Mouse (Mus musculus): ENCODE results near the gene Col4a1. TPM values are rescaled to one million over a fixed set of nuclear protein-coding genes. Genes with fewer than 3 reads are reported as not detected.

Col4a1 gene
- polyA plus RNA-seq, 1 experiment from 2014 or later = 118 TPM

GRCm38 (mm10) chr8:11173284-11174191 is 139.1 kb downstream of the Col4a1 start:
- Histone ChIP-seq H3K36me3 (no peaks in the 10 kb centered on the region), H3K27me3 (no peaks in the 10 kb centered on the region), H3K9ac (replicated peaks) (no peak overlapping the region), H3K4me2 (no peak overlapping the region), H3K4me3 (replicated peaks) (no peak overlapping the region), H3K27ac (no peak overlapping the region), H3K4me1 (replicated peaks) (no peaks in the 10 kb centered on the region), H3K9me3 (no peaks in the 10 kb centered on the region)
- peak; percentile 28; the same call in 1 of the 2 replicates for ATAC-seq (ENCODE audit: insufficient number of reproducible peaks, insufficient read depth, low FRiP score, low TSS enrichment, low read depth)
- WGBS = 68% methylated on average over 17 of the region's 17 CpGs

- Histone ChIP-seq H3K9me3 (no peaks in the 10 kb centered on the region), H3K4me1 (replicated peaks) (no peaks in the 10 kb centered on the region), H3K27ac (no peak overlapping the region), H3K27me3 (no peaks in the 10 kb centered on the region), H3K4me2 (no peak overlapping the region), H3K36me3 (no peaks in the 10 kb centered on the region), H3K4me3 (replicated peaks) (no peak overlapping the region), H3K9ac (replicated peaks) (no peak overlapping the region)
- WGBS = 80% methylated on average over 7 of the region's 7 CpGs
- no peak for ATAC-seq (ENCODE audit: insufficient number of reproducible peaks, insufficient read depth, low FRiP score, low TSS enrichment, low read depth)
These were observed 141.1 kb downstream of the Col4a1 start for GRCm38 (mm10) chr8:11171526-11171925.

GRCm38 (mm10) chr8:11169383-11169782 is 143.2 kb downstream of the Col4a1 start:
- ATAC-seq (ENCODE audit: insufficient number of reproducible peaks, insufficient read depth, low FRiP score, low TSS enrichment, low read depth) = no peak
- Histone ChIP-seq H3K4me1 (replicated peaks) (peaks cover 19% of the 10 kb centered on the region), H3K27ac (no peak overlapping the region), H3K4me2 (no peak overlapping the region), H3K9ac (replicated peaks) (no peak overlapping the region), H3K36me3 (no peaks in the 10 kb centered on the region), H3K27me3 (no peaks in the 10 kb centered on the region), H3K4me3 (replicated peaks) (no peak overlapping the region), H3K9me3 (no peaks in the 10 kb centered on the region)
- WGBS = 79% methylated on average over 2 of the region's 2 CpGs

- no peaks in the 10 kb centered on the region for H3K9me3 ChIP-seq
- H3K4me3 ChIP-seq (replicated peaks) = no peak overlapping the region
- H3K36me3 ChIP-seq = no peaks in the 10 kb centered on the region
- H3K27ac ChIP-seq = no peak overlapping the region
- WGBS = 87% methylated on average over 3 of the region's 3 CpGs
- H3K4me1 ChIP-seq (replicated peaks) = peaks cover 19% of the 10 kb centered on the region
- H3K9ac ChIP-seq (replicated peaks) = no peak overlapping the region
- no peak for ATAC-seq (ENCODE audit: insufficient number of reproducible peaks, insufficient read depth, low FRiP score, low TSS enrichment, low read depth)
- H3K4me2 ChIP-seq = no peak overlapping the region
- H3K27me3 ChIP-seq = no peaks in the 10 kb centered on the region
These were observed 143.8 kb downstream of the Col4a1 start for GRCm38 (mm10) chr8:11168780-11169179.

GRCm38 (mm10) chr8:11167955-11168354 is 144.7 kb downstream of the Col4a1 start:
- Histone ChIP-seq H3K9me3 (no peaks in the 10 kb centered on the region), H3K4me2 (no peak overlapping the region), H3K27me3 (no peaks in the 10 kb centered on the region), H3K4me1 (replicated peaks) (peaks cover 19% of the 10 kb centered on the region), H3K4me3 (replicated peaks) (no peak overlapping the region), H3K27ac (no peak overlapping the region), H3K36me3 (no peaks in the 10 kb centered on the region), H3K9ac (replicated peaks) (no peak overlapping the region)
- 81% methylated on average over 9 of the region's 9 CpGs for WGBS
- ATAC-seq (ENCODE audit: insufficient number of reproducible peaks, insufficient read depth, low FRiP score, low TSS enrichment, low read depth) = no peak

- Histone ChIP-seq H3K9ac (replicated peaks) (no peak overlapping the region), H3K27ac (peak overlapping the region; percentile 95), H3K4me3 (replicated peaks) (no peak overlapping the region), H3K4me2 (no peak overlapping the region), H3K9me3 (no peaks in the 10 kb centered on the region), H3K4me1 (replicated peaks) (peaks cover 19% of the 10 kb centered on the region), H3K36me3 (no peaks in the 10 kb centered on the region), H3K27me3 (no peaks in the 10 kb centered on the region)
- 16% methylated on average over 4 of the region's 4 CpGs for WGBS
- ATAC-seq (ENCODE audit: insufficient number of reproducible peaks, insufficient read depth, low FRiP score, low TSS enrichment, low read depth) = peak; percentile 90
These were observed 147.0 kb downstream of the Col4a1 start for GRCm38 (mm10) chr8:11165592-11165991.

- no peak overlapping the region for H3K4me3 ChIP-seq (replicated peaks)
- H3K9me3 ChIP-seq = peaks cover 3% of the 10 kb centered on the region; the same call in 1 of the 2 replicates
- no peak for ATAC-seq (ENCODE audit: insufficient number of reproducible peaks, insufficient read depth, low FRiP score, low TSS enrichment, low read depth)
- no peak overlapping the region for H3K9ac ChIP-seq (replicated peaks)
- H3K27me3 ChIP-seq = no peaks in the 10 kb centered on the region
- WGBS = 83% methylated on average over 2 of the region's 2 CpGs
- H3K36me3 ChIP-seq = no peaks in the 10 kb centered on the region
- no peak overlapping the region for H3K4me2 ChIP-seq
- H3K27ac ChIP-seq = no peak overlapping the region
- no peaks in the 10 kb centered on the region for H3K4me1 ChIP-seq (replicated peaks)
These were observed 156.3 kb downstream of the Col4a1 start for GRCm38 (mm10) chr8:11156319-11156692.

GRCm38 (mm10) chr8:11155579-11156318 is 156.9 kb downstream of the Col4a1 start:
- H3K27me3 ChIP-seq = no peaks in the 10 kb centered on the region
- ATAC-seq (ENCODE audit: insufficient number of reproducible peaks, insufficient read depth, low FRiP score, low TSS enrichment, low read depth) = no peak
- H3K4me1 ChIP-seq (replicated peaks) = no peaks in the 10 kb centered on the region
- no peak overlapping the region for H3K27ac ChIP-seq
- H3K4me3 ChIP-seq (replicated peaks) = no peak overlapping the region
- H3K9ac ChIP-seq (replicated peaks) = no peak overlapping the region
- no peaks in the 10 kb centered on the region for H3K36me3 ChIP-seq
- 89% methylated on average over 9 of the region's 9 CpGs for WGBS
- no peak overlapping the region for H3K4me2 ChIP-seq
- H3K9me3 ChIP-seq = peaks cover 3% of the 10 kb centered on the region; the same call in 1 of the 2 replicates

- Histone ChIP-seq H3K4me2 (no peak overlapping the region), H3K9me3 (peaks cover 3% of the 10 kb centered on the region; the same call in 1 of the 2 replicates), H3K27ac (no peak overlapping the region), H3K4me1 (replicated peaks) (no peaks in the 10 kb centered on the region), H3K36me3 (no peaks in the 10 kb centered on the region), H3K4me3 (replicated peaks) (no peak overlapping the region), H3K27me3 (0 out of 2 replicates have a peak, but pooled peaks cover 3% of the 10 kb centered on the region), H3K9ac (replicated peaks) (no peak overlapping the region)
- ATAC-seq (ENCODE audit: insufficient number of reproducible peaks, insufficient read depth, low FRiP score, low TSS enrichment, low read depth) = no peak
- WGBS = 83% methylated on average over 3 of the region's 3 CpGs
These were observed 162.4 kb downstream of the Col4a1 start for GRCm38 (mm10) chr8:11150268-11150667.

GRCm38 (mm10) chr8:11149201-11149810 is 163.3 kb downstream of the Col4a1 start:
- no peaks in the 10 kb centered on the region for H3K36me3 ChIP-seq
- 81% methylated on average over 9 of the region's 9 CpGs for WGBS
- no peaks in the 10 kb centered on the region for H3K4me1 ChIP-seq (replicated peaks)
- no peak overlapping the region for H3K4me3 ChIP-seq (replicated peaks)
- no peak overlapping the region for H3K27ac ChIP-seq
- 0 out of 2 replicates have a peak, but pooled peaks cover 3% of the 10 kb centered on the region for H3K27me3 ChIP-seq
- H3K9ac ChIP-seq (replicated peaks) = no peak overlapping the region
- no peak overlapping the region for H3K4me2 ChIP-seq
- no peak for ATAC-seq (ENCODE audit: insufficient number of reproducible peaks, insufficient read depth, low FRiP score, low TSS enrichment, low read depth)
- H3K9me3 ChIP-seq = peaks cover 3% of the 10 kb centered on the region; the same call in 1 of the 2 replicates

- 0 out of 2 replicates have a peak, but pooled peaks cover 3% of the 10 kb centered on the region for H3K27me3 ChIP-seq
- peaks cover 3% of the 10 kb centered on the region; the same call in 1 of the 2 replicates for H3K9me3 ChIP-seq
- H3K9ac ChIP-seq (replicated peaks) = no peak overlapping the region
- no peak for ATAC-seq (ENCODE audit: insufficient number of reproducible peaks, insufficient read depth, low FRiP score, low TSS enrichment, low read depth)
- WGBS = 87% methylated on average over 8 of the region's 8 CpGs
- no peak overlapping the region for H3K4me2 ChIP-seq
- no peaks in the 10 kb centered on the region for H3K4me1 ChIP-seq (replicated peaks)
- H3K36me3 ChIP-seq = no peaks in the 10 kb centered on the region
- no peak overlapping the region for H3K4me3 ChIP-seq (replicated peaks)
- H3K27ac ChIP-seq = no peak overlapping the region
These were observed 163.8 kb downstream of the Col4a1 start for GRCm38 (mm10) chr8:11148797-11149196.

Data from limb, embryonic 12.5 days (tissue).